8 mouse cellular contexts compared by ENCODE assay signal in the genomic region with DNA sequence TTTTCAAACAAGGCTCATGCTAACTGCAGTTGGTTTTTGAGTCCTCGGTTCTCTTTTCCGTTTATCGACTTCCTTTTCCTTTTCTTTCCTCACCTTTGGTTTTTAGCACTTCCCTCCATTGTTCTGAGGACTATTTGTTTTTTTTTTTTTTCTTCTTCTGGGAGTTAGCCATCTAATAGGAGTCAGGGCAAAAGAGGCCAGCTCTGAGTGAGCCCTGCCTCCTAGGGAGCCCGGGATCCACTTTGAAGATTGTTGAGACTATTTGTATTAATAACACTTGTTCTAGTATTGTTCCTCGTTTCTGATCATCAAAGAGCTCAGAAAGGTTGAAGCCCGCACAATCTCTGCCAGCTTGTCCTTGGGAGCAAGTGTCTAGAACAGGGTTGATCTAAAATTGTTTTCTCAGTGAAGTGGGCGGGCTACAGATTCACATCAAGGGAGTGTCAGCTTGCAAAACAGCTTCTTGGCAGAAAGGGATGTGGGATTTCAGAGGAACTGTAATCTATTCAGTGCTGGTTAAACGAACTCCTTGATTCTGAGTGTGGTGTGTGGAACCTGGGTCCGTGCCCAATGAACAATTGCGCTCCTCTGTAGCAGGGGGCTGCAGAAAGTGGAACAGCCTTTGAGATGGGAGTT.
DNase-seq lines count a peak whose midpoint lies in the region; ATAC-seq and TF ChIP-seq lines count a peak whose summit lies in the region.

No protein-coding gene starts in this region.

- no peak for TF ChIP-seq POLR2A in cortical plate, adult 2 months (IDR thresholded peaks at IDR 0.05; ENCODE audit: extremely low read depth, insufficient read depth, low read length)
- no peak for TF ChIP-seq POLR2A in liver, adult 2 months (IDR thresholded peaks at IDR 0.05; ENCODE audit: extremely low read depth, insufficient read depth, low read length)

- no peak for TF ChIP-seq CTCF in kidney, postnatal 0 days (IDR thresholded peaks at IDR 0.05; ENCODE audit: low read depth)
- TF ChIP-seq CTCF in cortical plate, adult 2 months (IDR thresholded peaks at IDR 0.05; ENCODE audit: extremely low read depth, insufficient read depth, low read length): no peak
- TF ChIP-seq CTCF in liver, adult 2 months (IDR thresholded peaks at IDR 0.05; ENCODE audit: low read depth, low read length): no peak

- no peaks in the 10 kb centered on the region for H3K9me3 ChIP-seq in kidney, postnatal 0 days (replicated peaks; ENCODE audit: low read length)
- H3K9me3 ChIP-seq in heart, embryonic 13.5 days: no peaks in the 10 kb centered on the region

- H3K4me3 ChIP-seq in kidney, postnatal 0 days (replicated peaks; ENCODE audit: low read depth, low read length): no peak overlapping the region
- H3K4me3 ChIP-seq in cortical plate, adult 2 months (ENCODE audit: insufficient read depth, low read length): no peak overlapping the region
- H3K4me3 ChIP-seq in heart, embryonic 13.5 days: peak overlapping the region; percentile 31; the same call in 1 of the 2 replicates
- H3K4me3 ChIP-seq in liver, adult 2 months (ENCODE audit: insufficient read depth, low read depth, low read length): no peak overlapping the region

- ATAC-seq in kidney, postnatal 0 days (replicated peaks; ENCODE audit: low FRiP score, low read depth): no peak
- ATAC-seq in heart, embryonic 13.5 days (ENCODE audit: extremely low read depth, insufficient number of reproducible peaks, low FRiP score, low TSS enrichment): no peak

- H3K36me3 ChIP-seq in kidney, postnatal 0 days (ENCODE audit: insufficient read depth, low read length): no peaks in the 10 kb centered on the region
- H3K36me3 ChIP-seq in heart, embryonic 13.5 days: no peaks in the 10 kb centered on the region
- no peaks in the 10 kb centered on the region for H3K36me3 ChIP-seq in liver, adult 2 months (ENCODE audit: control insufficient read depth, insufficient read depth, low read length)

- peak overlapping the region; percentile 25; the same call in 1 of the 2 replicates for H3K4me2 ChIP-seq in kidney, postnatal 0 days (ENCODE audit: low read length)
- peak overlapping the region; percentile 52 for H3K4me2 ChIP-seq in heart, embryonic 13.5 days

- no peaks in the 10 kb centered on the region for H3K27me3 ChIP-seq in kidney, postnatal 0 days (ENCODE audit: insufficient read depth, low read length)
- no peaks in the 10 kb centered on the region for H3K27me3 ChIP-seq in heart, embryonic 13.5 days (replicated peaks)
- H3K27me3 ChIP-seq in liver, adult 2 months (ENCODE audit: control insufficient read depth, insufficient read depth, low read length): no peaks in the 10 kb centered on the region

- DNase-seq in kidney, postnatal 0 days (ENCODE audit: low spot score): peak; percentile 37
- no peak for DNase-seq in kidney, postnatal 10 days
- peak; percentile 33 for DNase-seq in liver, adult 2 months (ENCODE audit: extremely low read depth, low read depth, low spot score)
- DNase-seq in right cerebral cortex, postnatal 4 days: peak; percentile 40
- no peak for DNase-seq in gastrocnemius, postnatal 4 days (ENCODE audit: low spot score in 2 of 2)
- no peak for DNase-seq in urinary bladder, adult 2 months (ENCODE audit: low spot score)

- no peaks in the 10 kb centered on the region for H3K4me1 ChIP-seq in kidney, postnatal 0 days (replicated peaks; ENCODE audit: insufficient read depth, low read length)
- peaks cover 2% of the 10 kb centered on the region; the same call in 1 of the 2 replicates for H3K4me1 ChIP-seq in cortical plate, adult 2 months (ENCODE audit: control insufficient read depth, insufficient read depth, low read length)
- H3K4me1 ChIP-seq in heart, embryonic 13.5 days: peaks cover 21% of the 10 kb centered on the region
- peaks cover 15% of the 10 kb centered on the region for H3K4me1 ChIP-seq in liver, adult 2 months (ENCODE audit: control insufficient read depth, insufficient read depth, low read length)

- 0 out of 2 replicates have a peak overlapping the region, but pooled peaks have one; percentile 32 for H3K27ac ChIP-seq in kidney, postnatal 0 days
- 0 out of 2 replicates have a peak overlapping the region, but pooled peaks have one; percentile 48 for H3K27ac ChIP-seq in cortical plate, adult 2 months (ENCODE audit: insufficient read depth, low read length)
- peak overlapping the region; percentile 71 for H3K27ac ChIP-seq in heart, embryonic 13.5 days (replicated peaks)
- 0 out of 2 replicates have a peak overlapping the region, but pooled peaks have one; percentile 19 for H3K27ac ChIP-seq in liver, adult 2 months (replicated peaks; ENCODE audit: insufficient read depth, low read depth, low read length)

- no peak overlapping the region for H3K9ac ChIP-seq in kidney, postnatal 0 days (ENCODE audit: low read depth, low read length)
- 0 out of 2 replicates have a peak overlapping the region, but pooled peaks have one; percentile 64 for H3K9ac ChIP-seq in heart, embryonic 13.5 days
- H3K9ac ChIP-seq in liver, adult 2 months (ENCODE audit: low read depth, low read length): no peak overlapping the region

- H3K79me2 ChIP-seq in liver, adult 2 months (ENCODE audit: control insufficient read depth, insufficient read depth, low read length): peaks cover 5% of the 10 kb centered on the region; the same call in 1 of the 2 replicates

- WGBS in kidney, postnatal 0 days: 43% methylated on average over 10 of the region's 10 CpGs
- 42% methylated on average over 10 of the region's 10 CpGs for whole genome bisulfite sequencing in heart, embryonic 13.5 days
- WGBS in liver, adult 2 months: 39% methylated on average over 10 of the region's 10 CpGs

Comparison
In these comparisons a context has a peak if more than half of its experiments do, and no peak if none do; other contexts are left out.
1. DNase-seq: peak in kidney, postnatal 0 days (single experiment), liver, adult 2 months (single experiment) and right cerebral cortex, postnatal 4 days (single experiment); none in kidney, postnatal 10 days (single experiment), gastrocnemius, postnatal 4 days (0 of 2) and urinary bladder, adult 2 months (single experiment).
2. H3K27ac ChIP-seq: peak in every context shown above with its lines; median percentile 71 in heart, embryonic 13.5 days; 48 in cortical plate, adult 2 months; 32 in kidney, postnatal 0 days; 19 in liver, adult 2 months.